Mouse (Mus musculus) fibroblast of lung, adult 2 months (primary cell): ENCODE data around the gene Zfp771.

Source experiments
- DNase-seq: peaks from one replicate; pipeline ENCODE4 v3.0.0-alpha.2; 2011; ENCODE audit warnings: low read depth

The Zfp771 gene

GRCm38 (mm10) chr7:127285154-127285553, 41.1 kb downstream of the Zfp771 start:
- DNase-seq: no peak

GRCm38 (mm10) chr7:127287940-127288339, 43.9 kb downstream of the Zfp771 start:
- DNase-seq: no peak

GRCm38 (mm10) chr7:127289306-127289705, 45.2 kb downstream of the Zfp771 start:
- DNase-seq: no peak

- DNase-seq: no peak
Observed at GRCm38 (mm10) chr7:127290142-127290541, 46.1 kb downstream of the Zfp771 start.

- DNase-seq: no peak
Observed at GRCm38 (mm10) chr7:127296098-127296497, 52.0 kb downstream of the Zfp771 start, which contains the start of gene Itgal. TSS of gene Itgal (plus strand) at chr7:127296260.

- DNase-seq: no peak
Observed at GRCm38 (mm10) chr7:127296786-127297555, 52.9 kb downstream of the Zfp771 start.

- no peak for DNase-seq
Observed at GRCm38 (mm10) chr7:127297586-127298193, 53.6 kb downstream of the Zfp771 start.
